Mouse (Mus musculus): ENCODE results near the gene Fanci.

DNA sequence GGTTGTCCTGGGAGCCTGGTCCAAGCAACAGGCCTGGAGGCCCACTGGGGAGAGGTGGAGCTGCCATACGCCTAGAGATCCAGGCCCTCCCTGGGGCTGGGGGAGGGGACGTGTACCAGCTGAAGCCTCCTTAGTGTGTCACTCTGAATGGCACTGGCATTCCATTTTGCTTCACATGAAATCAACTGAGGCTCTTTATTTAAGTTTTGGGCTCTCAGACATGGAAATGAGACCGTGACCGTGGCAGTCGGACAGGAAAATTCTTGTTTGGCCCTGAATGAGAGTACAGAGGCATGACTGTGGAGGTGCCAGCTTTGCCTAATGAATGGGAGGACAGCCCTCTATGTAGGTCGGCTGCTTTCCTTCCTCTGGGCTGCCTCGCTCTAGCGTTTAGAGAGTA lies 29.5 kb upstream of the Fanci start:
- TF ChIP-seq CTCF (IDR thresholded peaks at IDR 0.05; ENCODE audit: borderline replicate concordance, insufficient read depth, low read length), result no peak
- TF ChIP-seq POLR2A (IDR thresholded peaks at IDR 0.05; ENCODE audit: low read depth, low read length), result no peak
